Mouse (Mus musculus): ENCODE measurements around the gene Smyd3.

GRCm38 (mm10) chr1:179553949-179554347, 36.1 kb upstream of the Smyd3 start:
- TF ChIP-seq CTCF (IDR thresholded peaks at IDR 0.05; ENCODE audit: low read depth, low read length), result no peak
- TF ChIP-seq POLR2A (IDR thresholded peaks at IDR 0.05; ENCODE audit: borderline replicate concordance, low read depth, low read length), result no peak

Measured in bone marrow macrophage, adult 2 months (primary cell).